Mouse (Mus musculus): ENCODE results near the gene Jdp2. TPM values are rescaled to one million over a fixed set of nuclear protein-coding genes. Genes with fewer than 3 reads are reported as not detected.

The Jdp2 gene
- 0.49 and 0.62 TPM in 2 replicates for polyA plus RNA-seq (2014; fragmentation: Nextera tagmentation; extraction: Ambion mirVana)

- H3K27me3 ChIP-seq (ENCODE audit: control insufficient read depth, insufficient read depth, low read length): no peaks in the 10 kb centered on the region
- peaks cover 36% of the 10 kb centered on the region for H3K4me1 ChIP-seq (ENCODE audit: control insufficient read depth, insufficient read depth, low read length)
- peak; percentile 84 for ATAC-seq (replicated peaks; ENCODE audit: insufficient number of reproducible peaks, low FRiP score, low TSS enrichment)
- peak within 1 kb of the TSS; percentile 81 for H3K4me3 ChIP-seq (ENCODE audit: low read depth, low read length)
- H3K36me3 ChIP-seq (ENCODE audit: control insufficient read depth, insufficient read depth, low read length): no peaks in the 10 kb centered on the region
- H3K9me3 ChIP-seq (replicated peaks; ENCODE audit: control insufficient read depth, low read length): no peaks in the 10 kb centered on the region
- H3K4me2 ChIP-seq: peak within 1 kb of the TSS; percentile 86
- WGBS (ENCODE audit: insufficient replicate concordance): 1% methylated on average over 64 of the region's 90 CpGs
- peak within 1 kb of the TSS; percentile 84 for H3K9ac ChIP-seq (ENCODE audit: low read depth, low read length)
- H3K27ac ChIP-seq (ENCODE audit: low read depth, low read length): peak within 1 kb of the TSS; percentile 80
Observed at GRCm38 (mm10) chr12:85598611-85599477, at the start of gene Jdp2. Gene Jdp2 (plus strand): TSS chr12:85599027.

- Histone ChIP-seq H3K36me3 (ENCODE audit: control insufficient read depth, insufficient read depth, low read length) (no peaks in the 10 kb centered on the region), H3K4me3 (ENCODE audit: low read depth, low read length) (no peak overlapping the region), H3K4me1 (ENCODE audit: control insufficient read depth, insufficient read depth, low read length) (peaks cover 15% of the 10 kb centered on the region), H3K4me2 (no peak overlapping the region), H3K9me3 (replicated peaks; ENCODE audit: control insufficient read depth, low read length) (no peaks in the 10 kb centered on the region), H3K9ac (ENCODE audit: low read depth, low read length) (no peak overlapping the region), H3K27ac (ENCODE audit: low read depth, low read length) (no peak overlapping the region), H3K27me3 (ENCODE audit: control insufficient read depth, insufficient read depth, low read length) (no peaks in the 10 kb centered on the region)
- no peak for ATAC-seq (replicated peaks; ENCODE audit: insufficient number of reproducible peaks, low FRiP score, low TSS enrichment)
- WGBS (ENCODE audit: insufficient replicate concordance): 82% methylated on average over 8 of the region's 8 CpGs
Observed at GRCm38 (mm10) chr12:85549661-85550060, 49.2 kb upstream of the Jdp2 start.

- no peak for ATAC-seq (replicated peaks; ENCODE audit: insufficient number of reproducible peaks, low FRiP score, low TSS enrichment)
Observed at GRCm38 (mm10) chr12:85550435-85550834, 48.4 kb upstream of the Jdp2 start.

DNA sequence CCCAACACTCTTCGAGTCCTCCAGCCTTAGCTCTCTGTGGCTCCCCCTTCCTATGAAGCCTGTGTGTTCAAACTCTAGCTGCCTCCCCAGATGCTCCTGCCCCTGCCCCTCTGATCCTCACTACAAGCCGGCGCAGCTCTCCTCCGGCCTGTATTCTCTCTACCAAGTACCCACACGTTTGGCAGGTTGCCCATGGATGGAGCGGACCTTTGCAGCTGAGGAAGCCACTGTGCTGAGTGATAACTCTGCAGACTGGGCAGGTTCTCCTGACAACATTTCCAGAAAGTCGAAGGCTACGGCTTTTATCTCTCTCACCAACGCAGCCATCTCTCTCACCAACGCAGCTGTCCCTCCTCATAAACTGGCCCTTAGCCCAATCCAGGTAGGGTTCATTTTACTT lies 39.5 kb upstream of the Jdp2 start:
- WGBS (ENCODE audit: insufficient replicate concordance): 66% methylated on average over 10 of the region's 10 CpGs
- no peak overlapping the region for H3K27ac ChIP-seq (ENCODE audit: low read depth, low read length)

More at GRCm38 (mm10) chr12:85550435-85550834, 48.4 kb upstream of the Jdp2 start:
- H3K27ac ChIP-seq (ENCODE audit: low read depth, low read length): no peak overlapping the region
- peaks cover 11% of the 10 kb centered on the region for H3K4me1 ChIP-seq (ENCODE audit: control insufficient read depth, insufficient read depth, low read length)
- H3K4me2 ChIP-seq: no peak overlapping the region
- whole genome bisulfite sequencing (ENCODE audit: insufficient replicate concordance): 83% methylated on average over 4 of the region's 4 CpGs
- H3K27me3 ChIP-seq (ENCODE audit: control insufficient read depth, insufficient read depth, low read length): no peaks in the 10 kb centered on the region
- no peak overlapping the region for H3K9ac ChIP-seq (ENCODE audit: low read depth, low read length)
- no peaks in the 10 kb centered on the region for H3K36me3 ChIP-seq (ENCODE audit: control insufficient read depth, insufficient read depth, low read length)
- no peaks in the 10 kb centered on the region for H3K9me3 ChIP-seq (replicated peaks; ENCODE audit: control insufficient read depth, low read length)
- H3K4me3 ChIP-seq (ENCODE audit: low read depth, low read length): no peak overlapping the region

GRCm38 (mm10) chr12:85565441-85565840 lies 33.4 kb upstream of the Jdp2 start:
- no peak overlapping the region for H3K4me3 ChIP-seq (ENCODE audit: low read depth, low read length)
- H3K4me1 ChIP-seq (ENCODE audit: control insufficient read depth, insufficient read depth, low read length): no peaks in the 10 kb centered on the region
- H3K27ac ChIP-seq (ENCODE audit: low read depth, low read length): no peak overlapping the region
- no peak overlapping the region for H3K9ac ChIP-seq (ENCODE audit: low read depth, low read length)
- H3K9me3 ChIP-seq (replicated peaks; ENCODE audit: control insufficient read depth, low read length): no peaks in the 10 kb centered on the region
- WGBS (ENCODE audit: insufficient replicate concordance): 79% methylated on average over 2 of the region's 2 CpGs
- ATAC-seq (replicated peaks; ENCODE audit: insufficient number of reproducible peaks, low FRiP score, low TSS enrichment): no peak
- H3K36me3 ChIP-seq (ENCODE audit: control insufficient read depth, insufficient read depth, low read length): no peaks in the 10 kb centered on the region
- no peaks in the 10 kb centered on the region for H3K27me3 ChIP-seq (ENCODE audit: control insufficient read depth, insufficient read depth, low read length)
- H3K4me2 ChIP-seq: no peak overlapping the region

More for the DNA sequence above, 39.5 kb upstream of the Jdp2 start:
- Histone ChIP-seq H3K36me3 (ENCODE audit: control insufficient read depth, insufficient read depth, low read length) (no peaks in the 10 kb centered on the region), H3K4me2 (no peak overlapping the region), H3K4me1 (ENCODE audit: control insufficient read depth, insufficient read depth, low read length) (no peaks in the 10 kb centered on the region), H3K27me3 (ENCODE audit: control insufficient read depth, insufficient read depth, low read length) (no peaks in the 10 kb centered on the region), H3K9me3 (replicated peaks; ENCODE audit: control insufficient read depth, low read length) (no peaks in the 10 kb centered on the region), H3K9ac (ENCODE audit: low read depth, low read length) (no peak overlapping the region), H3K4me3 (ENCODE audit: low read depth, low read length) (no peak overlapping the region)
- ATAC-seq (replicated peaks; ENCODE audit: insufficient number of reproducible peaks, low FRiP score, low TSS enrichment): no peak

GRCm38 (mm10) chr12:85568298-85568697 lies 30.5 kb upstream of the Jdp2 start:
- H3K4me1 ChIP-seq (ENCODE audit: control insufficient read depth, insufficient read depth, low read length): peaks cover 5% of the 10 kb centered on the region; the same call in 1 of the 2 replicates
- no peak overlapping the region for H3K9ac ChIP-seq (ENCODE audit: low read depth, low read length)
- H3K27ac ChIP-seq (ENCODE audit: low read depth, low read length): no peak overlapping the region
- WGBS (ENCODE audit: insufficient replicate concordance): 73% methylated on average over 3 of the region's 3 CpGs
- no peak overlapping the region for H3K4me3 ChIP-seq (ENCODE audit: low read depth, low read length)
- H3K27me3 ChIP-seq (ENCODE audit: control insufficient read depth, insufficient read depth, low read length): no peaks in the 10 kb centered on the region
- H3K9me3 ChIP-seq (replicated peaks; ENCODE audit: control insufficient read depth, low read length): no peaks in the 10 kb centered on the region
- no peak for ATAC-seq (replicated peaks; ENCODE audit: insufficient number of reproducible peaks, low FRiP score, low TSS enrichment)
- no peaks in the 10 kb centered on the region for H3K36me3 ChIP-seq (ENCODE audit: control insufficient read depth, insufficient read depth, low read length)
- H3K4me2 ChIP-seq: no peak overlapping the region

- Histone ChIP-seq H3K4me2 (no peak overlapping the region), H3K4me3 (ENCODE audit: low read depth, low read length) (no peak overlapping the region), H3K27me3 (ENCODE audit: control insufficient read depth, insufficient read depth, low read length) (no peaks in the 10 kb centered on the region), H3K36me3 (ENCODE audit: control insufficient read depth, insufficient read depth, low read length) (no peaks in the 10 kb centered on the region), H3K9ac (ENCODE audit: low read depth, low read length) (no peak overlapping the region), H3K27ac (ENCODE audit: low read depth, low read length) (no peak overlapping the region), H3K9me3 (replicated peaks; ENCODE audit: control insufficient read depth, low read length) (no peaks in the 10 kb centered on the region), H3K4me1 (ENCODE audit: control insufficient read depth, insufficient read depth, low read length) (peaks cover 7% of the 10 kb centered on the region; the same call in 1 of the 2 replicates)
- 60% methylated on average over 12 of the region's 12 CpGs for WGBS (ENCODE audit: insufficient replicate concordance)
- ATAC-seq (replicated peaks; ENCODE audit: insufficient number of reproducible peaks, low FRiP score, low TSS enrichment): no peak
Observed at GRCm38 (mm10) chr12:85569393-85570157, 29.3 kb upstream of the Jdp2 start.

GRCm38 (mm10) chr12:85570158-85570540 lies 28.7 kb upstream of the Jdp2 start:
- Histone ChIP-seq H3K27me3 (ENCODE audit: control insufficient read depth, insufficient read depth, low read length) (no peaks in the 10 kb centered on the region), H3K4me2 (no peak overlapping the region), H3K36me3 (ENCODE audit: control insufficient read depth, insufficient read depth, low read length) (no peaks in the 10 kb centered on the region), H3K4me1 (ENCODE audit: control insufficient read depth, insufficient read depth, low read length) (peaks cover 10% of the 10 kb centered on the region; the same call in 1 of the 2 replicates), H3K9ac (ENCODE audit: low read depth, low read length) (no peak overlapping the region), H3K9me3 (replicated peaks; ENCODE audit: control insufficient read depth, low read length) (no peaks in the 10 kb centered on the region), H3K4me3 (ENCODE audit: low read depth, low read length) (no peak overlapping the region), H3K27ac (ENCODE audit: low read depth, low read length) (no peak overlapping the region)
- no peak for ATAC-seq (replicated peaks; ENCODE audit: insufficient number of reproducible peaks, low FRiP score, low TSS enrichment)
- WGBS (ENCODE audit: insufficient replicate concordance): 55% methylated on average over 1 of the region's 1 CpGs

Data from heart, embryonic 11.5 days (tissue).